Comparison of ENCODE assay signal across 8 mouse cellular contexts in the genomic region with DNA sequence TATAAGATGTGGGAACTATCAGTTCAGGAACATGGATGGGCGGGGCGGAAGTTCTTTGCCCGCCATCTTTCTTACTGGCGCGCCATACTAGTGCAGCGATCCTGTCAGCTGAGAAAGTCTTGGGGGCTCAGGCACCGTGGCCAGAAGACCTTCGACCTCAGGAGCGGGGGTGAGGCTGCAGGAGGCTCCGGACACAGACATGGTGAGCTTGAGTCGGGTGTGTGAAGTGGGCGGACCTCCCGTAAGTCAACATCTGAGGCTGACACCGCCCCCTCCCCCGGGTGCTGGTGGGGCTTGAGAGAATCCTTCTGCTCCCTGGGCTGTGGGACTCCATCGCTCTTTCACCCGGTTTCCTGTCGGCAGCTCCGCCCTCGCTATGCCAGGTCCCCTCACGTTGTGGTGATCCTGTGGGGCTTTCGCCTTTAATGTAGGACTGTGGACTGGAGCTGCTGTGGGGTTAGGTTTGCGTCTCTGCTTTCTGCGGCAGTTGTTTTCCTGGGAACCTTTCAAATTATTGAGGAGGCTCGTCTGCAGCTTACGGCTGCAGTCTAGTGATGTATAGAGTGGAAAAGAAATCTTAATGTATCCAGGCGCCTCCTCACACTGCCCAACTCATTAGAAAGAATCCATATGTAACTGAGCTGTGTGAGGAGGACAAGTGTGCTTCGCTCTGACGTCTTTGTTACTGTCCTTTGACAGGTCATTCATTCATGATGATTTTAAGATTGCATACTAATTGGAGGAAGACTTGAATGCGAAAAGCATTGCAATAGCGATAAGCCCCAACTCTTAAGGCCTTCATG. TPM values are rescaled to one million over a fixed set of nuclear protein-coding genes. Genes with fewer than 3 reads are reported as not detected.
DNase-seq lines count a peak whose midpoint lies in the region; ATAC-seq lines count a peak whose summit lies in the region.

No protein-coding gene starts in this region.

- peak; percentile 55 for ATAC-seq in megakaryocyte, adult 5-6 weeks (ENCODE audit: poor library complexity, severe bottlenecking)

- DNase-seq in adrenal gland, adult 18-20 months (ENCODE audit: low spot score in 2 of 2) = peak; percentile 71 to 72
- DNase-seq in embryo, embryonic 10.5 days (ENCODE audit: low spot score) = peak; percentile 90
- peak; percentile 71 for DNase-seq in gastrocnemius, postnatal 14 days
- peak; percentile 78 for DNase-seq in induced T-regulatory cell, adult 2 months (ENCODE audit: low read depth)
- DNase-seq in left cerebral cortex, adult 8-10 months (ENCODE audit: low spot score in 2 of 2) = peak; percentile 78 to 84
- peak; percentile 84 to 92 for DNase-seq in right cerebral cortex, adult 2 months (ENCODE audit: low spot score in 2 of 2)
- peak; percentile 29 for DNase-seq in urinary bladder, postnatal 10 days (ENCODE audit: low spot score)

- intact Hi-C loops in gastrocnemius, postnatal 14 days (cut with DNase I; ENCODE audit: low total_unique reads) = no loop called here

RNA-seq across cellular contexts. Expression of a gene that starts 3.5 kb away (rescaled TPM):
- total RNA-seq in adrenal gland, adult 18-20 months (2021) = 10 to 100 TPM in 1 of 2 experiments, 1 to 10 TPM in 1; 7.2 to 10.8 TPM
- total RNA-seq in gastrocnemius, postnatal 14 days (2021) = 1 to 10 TPM; 3.1 to 4.6 TPM
- total RNA-seq in left cerebral cortex, adult 8-10 months (2022) = 10 to 100 TPM; 18.4 to 22.1 (median 19.7) TPM
- total RNA-seq in megakaryocyte, adult 5-6 weeks (2015) = 3.8 and 4.0 TPM in 2 replicates
- total RNA-seq in megakaryocyte, adult 5-6 weeks (2017) = 2.8 and 2.9 TPM in 2 replicates

RNA-seq across cellular contexts. Expression of a gene that starts 24.7 kb away (rescaled TPM):
- total RNA-seq in adrenal gland, adult 18-20 months (2021) = not detected
- total RNA-seq in gastrocnemius, postnatal 14 days (2021) = not detected
- under 1 TPM in 1 of 4 experiments, not detected in 3; 0.08 TPM for total RNA-seq in left cerebral cortex, adult 8-10 months (2022)
- total RNA-seq in megakaryocyte, adult 5-6 weeks (2015) = not detected in 2 replicates
- not detected in 2 replicates for total RNA-seq in megakaryocyte, adult 5-6 weeks (2017)

RNA-seq across cellular contexts. Expression of a gene that starts 46.9 kb away (rescaled TPM):
- total RNA-seq in adrenal gland, adult 18-20 months (2021) = not detected
- under 1 TPM; 0.14 to 0.29 TPM for total RNA-seq in gastrocnemius, postnatal 14 days (2021)
- 1 to 10 TPM; 3.7 to 4.3 (median 4.0) TPM for total RNA-seq in left cerebral cortex, adult 8-10 months (2022)
- total RNA-seq in megakaryocyte, adult 5-6 weeks (2015) = not detected in 2 replicates
- not detected in 2 replicates for total RNA-seq in megakaryocyte, adult 5-6 weeks (2017)

RNA-seq across cellular contexts. Expression of a gene that starts 59.4 kb away (rescaled TPM):
- 1 to 10 TPM; 5.2 to 6.4 TPM for total RNA-seq in adrenal gland, adult 18-20 months (2021)
- 1 to 10 TPM; 2.9 to 4.3 TPM for total RNA-seq in gastrocnemius, postnatal 14 days (2021)
- total RNA-seq in left cerebral cortex, adult 8-10 months (2022) = 10 to 100 TPM; 18.8 to 22.3 (median 20.7) TPM
- total RNA-seq in megakaryocyte, adult 5-6 weeks (2015) = 3.8 and 4.0 TPM in 2 replicates
- 3.0 and 3.6 TPM in 2 replicates for total RNA-seq in megakaryocyte, adult 5-6 weeks (2017)

Comparison
In these comparisons a context has a peak if more than half of its experiments do, and no peak if none do; other contexts are left out.
1. Peak in every context shown above with its lines: DNase-seq and ATAC-seq.
2. DNase-seq: peak in every context shown above with its lines; median percentile 90 in embryo, embryonic 10.5 days; 88 in right cerebral cortex, adult 2 months; 81 in left cerebral cortex, adult 8-10 months; 78 in induced T-regulatory cell, adult 2 months; 72 in adrenal gland, adult 18-20 months; 71 in gastrocnemius, postnatal 14 days; 29 in urinary bladder, postnatal 10 days.